Mouse (Mus musculus) midbrain, embryonic 12.5 days (tissue): ENCODE results near the gene H3f3b. TPM values are rescaled to one million over a fixed set of nuclear protein-coding genes. Genes with fewer than 3 reads are reported as not detected.

ENCODE experiments used
- ATAC-seq: fragments of 200-750 bp; cut with Nextera tagmentation; 2 replicates; pipeline ENCODE4 v1.8.0; 2017; ENCODE audit warnings: low read depth, moderate TSS enrichment, moderate library complexity; ENCODE audit not compliant: low FRiP score
- H3K27ac ChIP-seq: fragments of 300-500 bp; sonication (generic); replicated peaks from 2 replicates; pipeline ENCODE4 v1.5.1; 2016; ENCODE audit warnings: mild to moderate bottlenecking
- H3K27me3 ChIP-seq: fragments of 300-500 bp; sonication (generic); 2 replicates; pipeline ENCODE4 v1.6.1; 2016; ENCODE audit warnings: mild to moderate bottlenecking
- H3K36me3 ChIP-seq: fragments of 300-500 bp; sonication (generic); 2 replicates; pipeline ENCODE4 v1.6.1; 2016
- H3K4me1 ChIP-seq: fragments of 300-500 bp; sonication (generic); 2 replicates; pipeline ENCODE4 v1.6.1; 2016
- H3K4me2 ChIP-seq: fragments of 300-500 bp; sonication (generic); replicated peaks from 2 replicates; pipeline ENCODE4 v1.6.1; 2016; ENCODE audit warnings: mild to moderate bottlenecking, moderate library complexity
- H3K4me3 ChIP-seq: fragments of 300-500 bp; sonication (generic); 2 replicates; pipeline ENCODE4 v1.5.1; 2016; ENCODE audit warnings: mild to moderate bottlenecking
- H3K9ac ChIP-seq: fragments of 300-500 bp; sonication (generic); replicated peaks from 2 replicates; pipeline ENCODE4 v1.6.1; 2016; ENCODE audit warnings: mild to moderate bottlenecking, moderate library complexity
- H3K9me3 ChIP-seq: fragments of 300-500 bp; sonication (generic); 2 replicates; pipeline ENCODE4 v1.6.1; 2016; ENCODE audit warnings: mild to moderate bottlenecking
- WGBS: fragments of 180-500 bp; shearing (Covaris S2); methylation state at CpG from one replicate; pipeline ENCODE4 v1.1.7; 2016; 5-methylcytosine and 5-hydroxymethylcytosine counted together
- polyA plus RNA-seq: library from polyadenylated mRNA; unstranded; fragments of >200 nt; fragmentation: Nextera tagmentation; extraction: Ambion mirVana; gene quantifications from 2 replicates; pipeline ENCODE4 v1.2.1, GENCODE M21; 2016

The H3f3b gene
- polyA plus RNA-seq, result 2,249 and 2,254 TPM in 2 replicates

DNA sequence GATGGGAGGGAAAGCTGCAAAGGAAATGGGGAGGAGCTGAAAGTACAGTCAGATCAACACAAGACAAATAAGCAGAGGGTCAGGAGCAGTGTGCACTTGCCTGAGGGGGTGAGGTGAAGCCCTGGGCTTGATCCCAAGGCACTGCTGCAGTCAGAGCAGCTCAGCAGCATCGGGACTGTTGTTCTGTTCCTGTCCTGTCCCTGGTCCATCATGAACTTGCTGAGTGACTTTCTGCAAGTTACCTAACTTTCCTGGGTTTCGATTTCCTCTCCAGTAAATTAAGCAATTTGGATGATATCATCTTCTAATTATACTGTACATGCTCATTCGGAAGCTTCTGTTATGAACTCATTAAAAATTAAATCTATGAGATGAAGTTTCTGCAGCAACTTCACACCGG is at the start of gene H3f3b:
Gene H3f3b (minus strand): TSS at position 207 of the 400 bp plus-strand sequence.
- WGBS, result 83% methylated on average over 4 of the region's 4 CpGs
- no peak for ATAC-seq
- no peaks in the 10 kb centered on the region for H3K9me3 ChIP-seq
- no peaks in the 10 kb centered on the region for H3K36me3 ChIP-seq
- peaks cover 19% of the 10 kb centered on the region for H3K4me1 ChIP-seq
- no peak within 1 kb of the TSS for H3K27ac ChIP-seq
- no peak within 1 kb of the TSS for H3K9ac ChIP-seq
- H3K27me3 ChIP-seq, result no peaks in the 10 kb centered on the region
- no peak within 1 kb of the TSS for H3K4me2 ChIP-seq
- H3K4me3 ChIP-seq, result no peak within 1 kb of the TSS

DNA sequence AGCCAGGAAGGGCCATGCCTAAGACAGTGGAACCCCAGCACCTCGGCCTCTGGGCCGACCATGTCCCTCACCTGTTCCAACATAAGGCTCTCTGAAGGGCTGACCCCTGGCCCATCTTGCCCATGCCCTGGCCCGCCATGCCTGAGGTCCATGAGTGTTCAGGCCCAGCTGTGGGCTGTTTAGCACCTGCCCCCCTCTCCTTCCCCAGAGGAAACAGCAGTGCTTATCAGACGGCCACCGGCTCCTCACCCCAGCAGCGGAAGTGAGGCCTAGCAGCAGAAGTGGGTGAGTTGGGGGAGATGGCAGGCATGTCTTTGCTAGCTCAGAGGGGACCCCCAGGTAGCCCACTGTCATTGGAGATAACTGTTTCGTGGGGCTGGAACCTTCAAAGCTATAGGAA is 49.1 kb upstream of the H3f3b start:
- Histone ChIP-seq H3K36me3 (peaks cover 32% of the 10 kb centered on the region), H3K9me3 (no peaks in the 10 kb centered on the region), H3K4me1 (peaks cover 16% of the 10 kb centered on the region), H3K27ac (no peak overlapping the region), H3K27me3 (no peaks in the 10 kb centered on the region), H3K4me3 (no peak overlapping the region), H3K4me2 (no peak overlapping the region), H3K9ac (no peak overlapping the region)
- 87% methylated on average over 7 of the region's 7 CpGs for WGBS
- ATAC-seq, result no peak

DNA sequence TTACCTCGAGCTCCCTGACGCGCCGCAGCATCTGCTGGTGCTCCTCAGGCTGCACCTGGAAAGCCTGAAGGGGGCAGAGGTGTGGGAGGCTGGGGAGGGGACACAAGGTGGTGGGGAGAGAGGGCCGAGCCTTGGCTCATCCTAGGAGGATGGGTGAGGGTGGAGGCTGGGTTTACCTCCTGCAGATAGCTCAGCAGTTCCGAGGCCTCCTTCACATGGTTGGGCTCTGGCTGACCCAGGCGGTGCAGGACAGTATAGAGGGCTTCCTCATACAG is 48.4 kb upstream of the H3f3b start:
- WGBS, result 62% methylated on average over 7 of the region's 7 CpGs
- ATAC-seq, result no peak
- no peak overlapping the region for H3K27ac ChIP-seq
- no peak overlapping the region for H3K4me2 ChIP-seq
- H3K9ac ChIP-seq, result no peak overlapping the region
- no peak overlapping the region for H3K4me3 ChIP-seq
- H3K9me3 ChIP-seq, result no peaks in the 10 kb centered on the region
- peaks cover 25% of the 10 kb centered on the region for H3K36me3 ChIP-seq
- peaks cover 16% of the 10 kb centered on the region for H3K4me1 ChIP-seq
- no peaks in the 10 kb centered on the region for H3K27me3 ChIP-seq

DNA sequence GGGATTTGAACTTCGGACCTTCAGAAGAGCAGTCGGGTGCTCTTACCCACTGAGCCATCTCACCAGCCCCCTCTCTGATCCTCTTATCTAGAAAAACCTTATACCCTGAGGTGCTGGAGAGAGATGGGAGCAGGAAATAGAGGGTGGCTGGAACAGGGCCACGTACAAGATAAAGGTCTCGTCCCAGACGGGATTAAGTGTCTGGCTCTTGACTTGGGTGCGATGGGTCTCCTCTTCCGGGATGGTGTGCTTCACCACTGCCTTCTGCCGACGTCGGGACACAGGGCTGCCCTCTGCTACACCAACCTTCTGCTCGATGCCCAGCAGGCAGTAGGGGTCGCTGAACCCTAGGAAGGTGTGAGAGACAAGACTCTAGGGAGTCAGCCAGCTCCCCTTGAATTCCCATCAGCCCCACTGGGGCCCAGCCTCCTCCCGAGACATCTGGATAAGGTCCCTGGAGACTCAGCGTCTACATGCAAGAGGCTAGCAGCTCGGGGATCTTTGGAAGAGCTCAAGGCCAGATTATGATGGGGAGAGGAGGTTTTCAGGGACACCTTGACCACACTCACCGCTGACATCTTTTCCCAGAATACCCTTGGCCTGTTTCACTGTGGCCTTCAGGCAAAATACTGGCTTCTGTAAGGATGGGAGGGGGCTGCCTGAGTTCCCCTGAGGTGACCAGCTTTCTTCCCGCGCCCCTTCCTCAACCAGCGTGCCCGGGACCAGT is 47.9 kb upstream of the H3f3b start:
- H3K4me1 ChIP-seq, result peaks cover 16% of the 10 kb centered on the region
- H3K36me3 ChIP-seq, result peaks cover 20% of the 10 kb centered on the region
- H3K4me2 ChIP-seq, result no peak overlapping the region
- no peak overlapping the region for H3K27ac ChIP-seq
- no peak overlapping the region for H3K4me3 ChIP-seq
- no peaks in the 10 kb centered on the region for H3K9me3 ChIP-seq
- 62% methylated on average over 20 of the region's 20 CpGs for WGBS
- ATAC-seq, result no peak
- H3K9ac ChIP-seq, result no peak overlapping the region
- H3K27me3 ChIP-seq, result no peaks in the 10 kb centered on the region

DNA sequence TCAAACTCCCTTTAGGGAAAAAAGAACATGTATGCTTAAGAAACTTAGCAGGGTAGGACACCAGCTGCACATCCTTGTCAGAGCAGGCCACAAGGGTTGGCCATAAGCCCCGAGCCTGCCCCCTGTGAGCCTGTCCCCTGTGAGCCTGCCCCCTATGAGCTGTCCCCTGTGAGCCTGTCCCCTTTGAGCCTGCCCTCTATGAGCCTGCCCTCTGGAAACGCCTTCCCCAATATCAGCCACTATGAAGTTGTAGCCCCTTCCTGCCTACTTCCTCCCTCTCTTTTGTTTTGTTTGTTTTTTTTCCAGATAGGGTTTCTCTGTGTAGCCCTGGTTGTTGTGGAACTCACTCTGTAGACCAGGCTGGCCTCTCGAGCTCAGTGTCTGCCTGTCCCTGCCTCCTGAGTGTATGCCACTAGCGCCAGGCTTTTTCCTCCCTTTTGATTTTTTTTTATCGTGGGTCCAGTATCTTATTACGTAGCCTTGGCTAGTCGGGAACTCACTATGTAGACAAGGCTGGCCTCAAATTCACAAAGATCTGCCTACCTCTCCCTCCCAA is 46.8 kb upstream of the H3f3b start:
- Histone ChIP-seq H3K9ac (no peak overlapping the region), H3K36me3 (peaks cover 8% of the 10 kb centered on the region), H3K4me2 (no peak overlapping the region), H3K27ac (no peak overlapping the region), H3K9me3 (no peaks in the 10 kb centered on the region), H3K4me3 (no peak overlapping the region), H3K4me1 (peaks cover 16% of the 10 kb centered on the region), H3K27me3 (no peaks in the 10 kb centered on the region; the same call in 1 of the 2 replicates)
- ATAC-seq, result no peak
- WGBS, result 71% methylated on average over 7 of the region's 7 CpGs

DNA sequence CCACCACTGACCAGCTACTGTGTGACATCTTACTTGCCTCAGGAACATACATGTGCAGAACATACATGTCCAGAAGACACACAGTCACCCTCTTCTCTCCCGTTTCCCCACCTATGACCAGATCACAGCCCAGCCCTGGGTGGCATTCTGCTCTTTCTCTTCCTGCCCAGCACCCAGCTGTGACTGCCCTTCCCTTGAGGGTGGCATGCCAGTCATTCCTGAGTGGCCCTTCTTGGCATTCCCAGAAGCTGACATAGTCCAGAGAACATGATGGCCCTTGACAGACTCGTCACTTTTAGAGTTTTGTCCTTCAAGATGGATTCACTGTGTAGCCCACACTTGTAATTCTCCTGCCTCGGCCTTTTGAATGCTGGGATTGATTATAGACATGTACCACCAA is 44.8 kb upstream of the H3f3b start:
- H3K4me3 ChIP-seq, result no peak overlapping the region
- WGBS, result 83% methylated on average over 3 of the region's 3 CpGs
- H3K27ac ChIP-seq, result no peak overlapping the region
- peaks cover under 1% of the 10 kb centered on the region; the same call in 1 of the 2 replicates for H3K4me1 ChIP-seq
- H3K36me3 ChIP-seq, result no peaks in the 10 kb centered on the region
- H3K27me3 ChIP-seq, result no peaks in the 10 kb centered on the region; the same call in 1 of the 2 replicates
- H3K4me2 ChIP-seq, result no peak overlapping the region
- ATAC-seq, result no peak
- H3K9ac ChIP-seq, result no peak overlapping the region
- H3K9me3 ChIP-seq, result no peaks in the 10 kb centered on the region

DNA sequence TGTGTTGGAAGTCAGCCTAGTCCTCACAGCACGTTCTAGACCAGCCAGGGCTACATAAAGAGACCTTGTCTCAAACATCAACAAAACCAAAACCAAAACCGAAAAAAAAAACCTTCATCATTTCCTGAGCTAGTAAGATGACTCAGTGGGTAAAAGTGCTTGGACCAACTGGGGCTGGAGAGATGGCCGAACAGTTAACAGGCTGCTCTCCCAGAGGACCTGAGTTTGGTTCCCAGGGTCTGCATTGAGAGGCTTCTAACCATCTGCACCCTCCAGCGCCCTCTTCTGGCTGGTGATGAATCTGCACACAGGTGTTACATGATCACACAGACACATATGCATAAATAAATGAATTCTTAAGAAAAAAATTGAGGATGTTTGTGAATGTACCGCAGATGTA is 43.7 kb upstream of the H3f3b start:
- H3K27me3 ChIP-seq, result no peaks in the 10 kb centered on the region; the same call in 1 of the 2 replicates
- H3K4me1 ChIP-seq, result no peaks in the 10 kb centered on the region
- H3K9ac ChIP-seq, result no peak overlapping the region
- ATAC-seq, result no peak
- no peak overlapping the region for H3K4me3 ChIP-seq
- no peaks in the 10 kb centered on the region for H3K36me3 ChIP-seq
- no peak overlapping the region for H3K4me2 ChIP-seq
- H3K27ac ChIP-seq, result no peak overlapping the region
- 66% methylated on average over 5 of the region's 5 CpGs for WGBS
- no peaks in the 10 kb centered on the region for H3K9me3 ChIP-seq

DNA sequence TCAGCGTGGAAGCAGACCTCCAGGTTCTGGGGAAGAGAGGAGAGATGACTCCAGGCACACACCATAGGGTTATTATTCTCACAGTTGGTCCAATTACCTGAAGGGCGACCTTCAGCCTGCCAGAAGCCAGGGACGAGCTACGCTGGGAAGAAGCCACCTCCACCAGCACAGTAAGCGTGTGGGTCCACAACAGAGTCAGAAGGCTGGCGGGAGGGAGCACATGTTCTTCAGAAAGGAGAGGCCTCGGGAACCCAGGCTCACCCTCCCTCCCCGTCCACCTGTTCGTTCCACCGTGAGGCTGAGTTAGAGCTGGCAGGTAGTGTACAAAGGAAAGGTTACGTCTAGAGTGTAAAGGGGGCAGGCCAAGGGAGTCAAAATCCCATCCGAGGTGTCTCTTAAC is 37.6 kb upstream of the H3f3b start:
- no peak overlapping the region for H3K9ac ChIP-seq
- no peak overlapping the region for H3K4me2 ChIP-seq
- WGBS, result 86% methylated on average over 12 of the region's 12 CpGs
- no peak for ATAC-seq
- no peak overlapping the region for H3K4me3 ChIP-seq
- H3K27me3 ChIP-seq, result no peaks in the 10 kb centered on the region; the same call in 1 of the 2 replicates
- H3K27ac ChIP-seq, result no peak overlapping the region
- H3K36me3 ChIP-seq, result peaks cover 16% of the 10 kb centered on the region
- no peaks in the 10 kb centered on the region; the same call in 1 of the 2 replicates for H3K4me1 ChIP-seq
- H3K9me3 ChIP-seq, result no peaks in the 10 kb centered on the region

DNA sequence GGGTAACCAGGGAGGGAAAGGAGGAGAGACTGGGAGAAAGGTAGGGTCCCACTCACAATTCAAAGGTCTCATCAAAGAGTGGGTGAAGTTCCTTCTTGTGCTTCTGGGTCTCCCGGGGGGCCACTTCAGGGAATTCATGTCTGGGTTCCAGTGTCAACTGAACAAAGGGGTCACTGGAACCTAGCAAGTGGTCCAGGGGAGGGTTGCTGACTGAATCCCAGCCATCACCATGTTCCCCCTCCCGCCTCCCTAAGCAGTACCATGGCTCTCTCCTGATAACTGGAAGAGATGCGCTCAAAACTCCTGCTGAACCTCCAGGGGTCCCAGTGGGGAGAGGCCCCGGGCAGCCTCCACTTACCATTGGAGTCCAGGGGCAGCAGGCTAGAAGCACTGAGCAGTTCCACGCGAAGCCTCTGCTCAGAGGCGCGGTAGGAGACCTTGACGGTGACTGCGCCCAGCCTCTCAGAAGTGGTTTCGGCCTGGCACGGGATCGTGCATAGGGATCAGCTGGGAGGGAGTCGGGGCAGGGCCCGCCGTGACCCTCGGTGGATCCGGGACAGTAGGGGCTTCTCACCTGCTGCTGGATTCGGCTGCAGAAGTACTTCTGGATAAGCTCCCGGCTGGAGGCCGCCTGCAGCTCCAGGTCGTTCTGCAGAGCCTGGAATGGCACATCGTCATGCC is 36.6 kb upstream of the H3f3b start:
- Histone ChIP-seq H3K4me1 (no peaks in the 10 kb centered on the region; the same call in 1 of the 2 replicates), H3K27ac (no peak overlapping the region), H3K4me2 (no peak overlapping the region), H3K9ac (no peak overlapping the region), H3K36me3 (peaks cover 26% of the 10 kb centered on the region), H3K27me3 (no peaks in the 10 kb centered on the region), H3K9me3 (no peaks in the 10 kb centered on the region), H3K4me3 (no peak overlapping the region)
- 66% methylated on average over 23 of the region's 23 CpGs for WGBS
- no peak for ATAC-seq

DNA sequence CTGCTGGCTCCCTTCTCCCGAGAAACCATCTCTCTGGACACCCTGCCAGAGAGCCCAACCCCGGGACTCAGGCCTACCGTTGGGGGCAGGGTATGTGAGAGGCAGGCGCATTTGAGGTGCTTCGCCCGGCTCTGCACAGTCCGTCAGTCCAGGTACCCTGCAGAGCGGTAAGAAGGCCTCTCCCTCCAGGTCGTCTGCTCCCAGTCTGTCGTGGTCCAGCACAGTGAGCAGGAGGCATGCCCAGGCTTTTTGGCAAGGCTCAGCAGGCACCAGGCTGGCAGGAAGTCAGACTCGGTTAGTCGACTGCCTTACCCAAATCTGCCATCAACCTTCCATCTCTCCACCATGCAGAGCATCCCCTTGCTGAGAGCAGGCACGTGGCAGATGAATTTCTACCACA is 35.8 kb upstream of the H3f3b start:
- WGBS, result 68% methylated on average over 13 of the region's 13 CpGs
- Histone ChIP-seq H3K4me2 (no peak overlapping the region), H3K4me3 (no peak overlapping the region), H3K4me1 (no peaks in the 10 kb centered on the region; the same call in 1 of the 2 replicates), H3K27ac (no peak overlapping the region), H3K9me3 (no peaks in the 10 kb centered on the region), H3K36me3 (peaks cover 34% of the 10 kb centered on the region), H3K27me3 (peaks cover 2% of the 10 kb centered on the region; the same call in 1 of the 2 replicates), H3K9ac (no peak overlapping the region)
- no peak for ATAC-seq

DNA sequence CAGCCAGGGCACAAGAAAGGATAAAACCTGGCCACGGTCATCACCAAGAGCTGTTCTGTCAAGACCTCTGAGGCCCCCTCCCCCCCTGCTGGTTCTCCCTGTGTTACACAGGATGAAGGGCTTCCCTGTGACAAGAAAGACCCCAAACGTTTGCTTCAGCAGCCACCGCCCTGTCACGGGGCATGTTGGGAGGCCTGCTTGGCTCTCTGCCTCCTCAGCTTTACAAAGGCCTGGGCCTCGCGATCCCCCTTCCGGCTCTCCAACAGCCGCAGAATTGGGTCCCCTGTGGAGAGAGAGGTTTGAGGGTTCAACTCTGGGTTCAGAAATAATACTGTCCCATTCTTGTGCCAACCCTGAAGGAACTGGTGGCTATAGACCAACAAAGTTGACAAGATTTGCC is 34.8 kb upstream of the H3f3b start:
- H3K4me3 ChIP-seq, result no peak overlapping the region
- peaks cover 44% of the 10 kb centered on the region for H3K36me3 ChIP-seq
- H3K9me3 ChIP-seq, result no peaks in the 10 kb centered on the region
- H3K27me3 ChIP-seq, result peaks cover 2% of the 10 kb centered on the region; the same call in 1 of the 2 replicates
- no peak overlapping the region for H3K9ac ChIP-seq
- H3K27ac ChIP-seq, result no peak overlapping the region
- no peak for ATAC-seq
- H3K4me2 ChIP-seq, result no peak overlapping the region
- WGBS, result 67% methylated on average over 8 of the region's 8 CpGs
- no peaks in the 10 kb centered on the region; the same call in 1 of the 2 replicates for H3K4me1 ChIP-seq

DNA sequence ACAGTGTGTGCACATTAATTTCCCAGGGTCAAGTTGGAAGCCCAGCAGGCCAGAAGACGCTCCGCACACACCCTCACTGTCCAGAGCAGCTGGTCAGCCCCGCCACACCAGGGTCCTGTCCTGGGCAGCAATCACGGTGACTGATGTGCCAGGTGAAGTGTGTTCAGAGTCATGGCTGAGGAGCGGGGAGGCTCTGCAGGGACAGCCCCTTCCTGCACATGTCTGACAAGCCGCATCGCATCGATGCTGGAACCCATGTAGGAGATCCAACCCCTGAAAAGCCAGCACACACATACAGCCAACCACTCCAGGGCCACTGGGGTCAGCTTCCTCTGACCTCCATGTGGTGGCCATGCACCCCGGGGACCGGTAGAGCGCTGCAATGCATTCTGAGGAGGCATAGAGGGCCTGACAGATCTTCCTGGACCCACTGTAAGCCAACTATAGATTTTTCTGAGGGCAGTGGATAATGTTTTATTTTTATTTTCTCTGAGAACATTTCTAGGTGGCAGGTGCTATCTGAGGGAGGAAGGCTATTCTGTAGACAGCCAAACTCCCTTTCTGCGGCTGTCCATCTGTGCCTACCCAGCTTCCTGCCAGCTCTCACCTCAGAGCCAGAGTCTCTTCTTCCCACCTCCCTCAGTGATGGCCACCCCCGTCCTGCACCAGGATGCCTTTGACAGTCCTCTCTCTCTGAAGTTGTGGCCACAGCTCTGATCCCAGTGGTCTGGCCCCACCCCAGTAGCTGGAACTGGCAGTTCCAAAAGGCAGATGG is 34.1 kb upstream of the H3f3b start:
- Histone ChIP-seq H3K4me1 (no peaks in the 10 kb centered on the region; the same call in 1 of the 2 replicates), H3K9ac (no peak overlapping the region), H3K27ac (no peak overlapping the region), H3K27me3 (peaks cover 2% of the 10 kb centered on the region; the same call in 1 of the 2 replicates), H3K4me3 (no peak overlapping the region), H3K36me3 (peaks cover 51% of the 10 kb centered on the region), H3K9me3 (no peaks in the 10 kb centered on the region), H3K4me2 (no peak overlapping the region)
- ATAC-seq, result no peak
- 91% methylated on average over 13 of the region's 13 CpGs for WGBS
